Mouse (Mus musculus): ENCODE measurements around the gene Tbc1d15. TPM values are rescaled to one million over a fixed set of nuclear protein-coding genes. Genes with fewer than 3 reads are reported as not detected.
A peak's percentile ranks its signal among the peaks of the same experiment; 100 is the strongest.

Tbc1d15 gene
- polyA plus RNA-seq (2015; fragmentation: Nextera tagmentation; extraction: Ambion mirVana): 29.2 and 30.8 TPM in 2 replicates

DNA sequence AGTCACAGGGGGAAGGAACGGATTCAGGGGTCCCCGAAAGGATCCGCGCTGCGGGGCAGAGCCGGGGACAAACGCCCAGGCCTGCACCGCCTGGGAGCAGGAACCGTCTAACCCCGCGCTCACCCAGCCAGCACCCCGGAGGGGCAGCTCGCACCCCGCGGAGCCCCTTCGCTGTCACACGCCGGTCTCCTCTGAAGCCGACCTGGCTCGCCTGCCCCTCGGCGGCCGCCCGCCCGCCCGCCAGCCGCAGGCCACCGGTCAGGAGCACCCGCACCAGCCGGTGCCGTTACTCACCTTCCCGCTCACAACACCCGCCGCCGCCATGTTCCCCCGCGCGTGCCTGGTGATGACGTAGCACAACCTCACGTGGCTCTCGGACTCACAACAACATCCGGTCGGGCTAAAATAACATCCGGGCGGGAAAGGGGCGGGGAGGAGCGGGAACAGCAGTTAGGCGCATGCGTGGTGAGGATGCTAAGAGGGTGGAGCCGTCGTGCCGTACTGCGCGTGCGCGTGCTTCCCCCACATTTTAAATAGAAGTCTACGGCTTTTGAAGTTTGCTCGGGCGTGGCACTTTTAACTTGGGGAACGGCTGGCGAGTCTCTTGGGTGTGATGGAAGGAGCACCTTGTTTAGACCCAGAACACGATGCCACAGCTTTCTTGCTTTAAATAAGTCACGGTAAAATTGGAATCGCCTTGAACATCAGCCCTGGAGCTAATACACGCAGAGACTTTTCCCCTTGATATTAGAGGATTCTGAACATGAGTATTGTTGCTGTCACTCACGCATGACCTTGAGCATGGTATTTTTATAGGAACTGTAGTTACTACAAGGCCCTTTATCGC is at the start of gene Tbc1d15:
Gene Tbc1d15 (minus strand): TSS at position 380 of the 847 bp plus-strand sequence.
- WGBS: under 1% methylated on average over 66 of the region's 67 CpGs

DNA sequence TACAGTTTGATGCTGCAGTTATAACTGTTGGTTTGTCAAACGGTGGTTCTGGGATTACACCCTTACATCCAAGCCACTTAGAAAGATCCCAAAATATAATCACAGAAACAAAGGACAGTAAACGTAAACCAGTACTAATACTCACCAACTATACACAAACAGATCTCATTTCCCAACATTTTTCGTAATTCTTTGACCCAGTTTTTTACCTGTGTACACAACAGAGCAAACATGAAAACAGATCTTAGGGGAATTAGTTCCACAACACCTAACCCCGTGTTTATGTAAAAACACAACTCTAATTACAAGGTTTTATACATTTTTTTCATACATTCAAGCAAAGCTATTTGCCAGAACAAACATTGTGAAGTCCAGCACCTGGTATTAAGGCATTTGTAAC is 47.4 kb upstream of the Tbc1d15 start:
- no peak overlapping the region for H3K9ac ChIP-seq
- no peak overlapping the region for H3K4me3 ChIP-seq
- H3K9me3 ChIP-seq: no peaks in the 10 kb centered on the region
- no peak overlapping the region for H3K27ac ChIP-seq (replicated peaks)
- no peaks in the 10 kb centered on the region for H3K27me3 ChIP-seq (replicated peaks)
- no peaks in the 10 kb centered on the region for H3K4me1 ChIP-seq
- H3K4me2 ChIP-seq: no peak overlapping the region
- ATAC-seq (ENCODE audit: extremely low read depth, insufficient number of reproducible peaks, low FRiP score, low TSS enrichment): no peak
- WGBS: 87% methylated on average over 4 of the region's 4 CpGs
- peaks cover 75% of the 10 kb centered on the region for H3K36me3 ChIP-seq

More for the DNA sequence above, at the start of gene Tbc1d15:
- peak within 1 kb of the TSS; percentile 98 for H3K4me3 ChIP-seq
- H3K27me3 ChIP-seq (replicated peaks): no peaks in the 10 kb centered on the region
- H3K36me3 ChIP-seq: no peaks in the 10 kb centered on the region
- H3K9ac ChIP-seq: peak within 1 kb of the TSS; percentile 95
- peak; percentile 94 for ATAC-seq (ENCODE audit: extremely low read depth, insufficient number of reproducible peaks, low FRiP score, low TSS enrichment)
- H3K4me2 ChIP-seq: peak within 1 kb of the TSS; percentile 76
- H3K4me1 ChIP-seq: peaks cover 29% of the 10 kb centered on the region
- H3K27ac ChIP-seq (replicated peaks): peak within 1 kb of the TSS; percentile 86
- no peaks in the 10 kb centered on the region for H3K9me3 ChIP-seq

DNA sequence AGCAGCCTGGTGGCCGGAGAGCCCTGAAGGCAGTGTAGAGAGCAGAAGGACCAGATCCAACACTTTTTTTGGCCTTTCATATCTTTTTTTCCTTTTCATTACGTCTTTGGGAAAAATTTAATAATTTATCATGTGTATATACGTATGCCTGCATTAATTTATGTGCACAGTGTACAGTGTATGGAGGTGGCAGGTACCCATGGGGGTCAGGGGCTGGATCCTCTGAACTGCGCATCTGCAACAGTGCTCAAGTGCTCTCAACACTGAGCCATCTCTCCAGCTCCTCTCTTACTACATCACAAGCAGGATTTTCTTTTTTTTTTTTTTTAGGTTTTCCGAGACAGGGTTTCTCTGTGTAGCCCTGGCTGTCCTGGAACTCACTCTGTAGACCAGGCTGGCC is 46.3 kb upstream of the Tbc1d15 start:
- no peak for ATAC-seq (ENCODE audit: extremely low read depth, insufficient number of reproducible peaks, low FRiP score, low TSS enrichment)
- H3K27ac ChIP-seq (replicated peaks): no peak overlapping the region
- H3K4me2 ChIP-seq: no peak overlapping the region
- 92% methylated on average over 5 of the region's 5 CpGs for WGBS
- no peaks in the 10 kb centered on the region for H3K27me3 ChIP-seq (replicated peaks)
- H3K9ac ChIP-seq: no peak overlapping the region
- no peak overlapping the region for H3K4me3 ChIP-seq
- peaks cover 80% of the 10 kb centered on the region for H3K36me3 ChIP-seq
- no peaks in the 10 kb centered on the region for H3K4me1 ChIP-seq
- H3K9me3 ChIP-seq: no peaks in the 10 kb centered on the region

DNA sequence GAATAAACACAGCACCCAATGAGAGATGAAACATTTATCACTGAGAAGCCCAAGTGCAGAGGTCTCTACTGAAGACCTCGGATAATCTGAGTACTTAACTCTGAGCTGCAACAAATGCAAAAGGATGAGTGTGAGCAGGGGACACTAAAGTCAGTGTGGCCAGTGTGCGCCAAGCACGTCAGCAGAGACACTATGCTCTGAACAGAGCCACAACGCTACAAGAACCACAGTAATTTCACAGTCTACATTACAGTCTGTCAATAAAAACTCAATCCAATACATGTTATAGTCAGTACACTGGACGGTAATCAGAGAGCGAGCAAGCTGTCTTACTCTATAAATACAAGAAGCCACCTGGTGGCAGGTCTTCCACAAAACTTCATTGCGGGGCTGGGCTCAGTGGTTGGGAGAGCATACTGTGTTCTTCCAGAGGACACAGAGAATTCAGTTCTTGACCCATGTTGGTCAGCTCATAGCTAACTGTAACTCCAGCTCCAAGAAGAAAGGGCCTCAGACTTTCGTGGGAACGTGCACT is 45.2 kb upstream of the Tbc1d15 start:
- no peak overlapping the region for H3K4me2 ChIP-seq
- H3K4me3 ChIP-seq: no peak overlapping the region
- H3K4me1 ChIP-seq: no peaks in the 10 kb centered on the region
- WGBS: 75% methylated on average over 9 of the region's 9 CpGs
- no peaks in the 10 kb centered on the region for H3K9me3 ChIP-seq
- no peaks in the 10 kb centered on the region for H3K27me3 ChIP-seq (replicated peaks)
- ATAC-seq (ENCODE audit: extremely low read depth, insufficient number of reproducible peaks, low FRiP score, low TSS enrichment): no peak
- no peak overlapping the region for H3K27ac ChIP-seq (replicated peaks)
- H3K36me3 ChIP-seq: peaks cover 82% of the 10 kb centered on the region
- no peak overlapping the region for H3K9ac ChIP-seq

DNA sequence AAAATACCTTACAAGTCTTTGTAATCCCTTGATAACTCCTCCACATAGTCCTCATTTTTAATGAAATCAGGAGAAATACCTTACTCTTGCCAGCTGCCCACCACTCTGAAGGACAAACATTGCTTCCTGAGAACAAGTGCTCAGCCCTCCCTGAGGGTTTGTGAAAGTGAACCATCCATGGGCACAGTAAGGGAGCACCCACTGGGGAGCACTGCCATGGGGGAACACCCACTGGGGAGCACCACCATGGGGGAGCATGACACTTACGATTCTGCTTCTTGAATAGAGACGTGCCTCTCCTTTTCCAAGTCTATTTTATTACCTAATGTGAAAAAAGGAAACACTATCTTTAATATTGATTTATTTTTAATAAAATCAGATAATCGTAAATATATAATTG is 43.9 kb upstream of the Tbc1d15 start:
- H3K27ac ChIP-seq (replicated peaks): no peak overlapping the region
- 91% methylated on average over 3 of the region's 3 CpGs for WGBS
- H3K9me3 ChIP-seq: no peaks in the 10 kb centered on the region
- H3K27me3 ChIP-seq (replicated peaks): no peaks in the 10 kb centered on the region
- ATAC-seq (ENCODE audit: extremely low read depth, insufficient number of reproducible peaks, low FRiP score, low TSS enrichment): no peak
- H3K4me2 ChIP-seq: no peak overlapping the region
- no peaks in the 10 kb centered on the region for H3K4me1 ChIP-seq
- no peak overlapping the region for H3K4me3 ChIP-seq
- no peak overlapping the region for H3K9ac ChIP-seq
- peaks cover 81% of the 10 kb centered on the region for H3K36me3 ChIP-seq

DNA sequence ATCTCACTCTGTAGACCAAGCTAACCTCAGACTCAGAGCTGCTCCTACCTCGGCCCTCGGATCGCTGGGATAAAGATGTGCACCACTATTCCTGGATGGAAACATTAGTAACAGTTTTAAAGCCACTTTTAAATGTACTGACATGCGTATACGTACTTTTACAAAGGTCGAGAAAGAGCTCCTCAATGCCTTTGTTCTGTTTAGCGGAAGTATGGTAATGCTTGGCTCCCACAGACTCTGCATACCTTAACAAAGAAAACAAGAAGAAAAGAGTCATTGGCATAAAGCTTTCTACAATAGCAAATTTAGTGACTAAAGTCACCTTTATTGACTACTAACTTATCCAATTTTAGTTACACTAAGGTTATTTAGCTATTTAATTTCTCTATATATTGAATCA is 43.4 kb upstream of the Tbc1d15 start:
- peaks cover 81% of the 10 kb centered on the region for H3K36me3 ChIP-seq
- no peak overlapping the region for H3K9ac ChIP-seq
- 93% methylated on average over 7 of the region's 7 CpGs for WGBS
- no peak overlapping the region for H3K27ac ChIP-seq (replicated peaks)
- ATAC-seq (ENCODE audit: extremely low read depth, insufficient number of reproducible peaks, low FRiP score, low TSS enrichment): no peak
- H3K4me3 ChIP-seq: no peak overlapping the region
- no peaks in the 10 kb centered on the region for H3K9me3 ChIP-seq
- H3K4me1 ChIP-seq: no peaks in the 10 kb centered on the region
- H3K27me3 ChIP-seq (replicated peaks): no peaks in the 10 kb centered on the region
- no peak overlapping the region for H3K4me2 ChIP-seq

DNA sequence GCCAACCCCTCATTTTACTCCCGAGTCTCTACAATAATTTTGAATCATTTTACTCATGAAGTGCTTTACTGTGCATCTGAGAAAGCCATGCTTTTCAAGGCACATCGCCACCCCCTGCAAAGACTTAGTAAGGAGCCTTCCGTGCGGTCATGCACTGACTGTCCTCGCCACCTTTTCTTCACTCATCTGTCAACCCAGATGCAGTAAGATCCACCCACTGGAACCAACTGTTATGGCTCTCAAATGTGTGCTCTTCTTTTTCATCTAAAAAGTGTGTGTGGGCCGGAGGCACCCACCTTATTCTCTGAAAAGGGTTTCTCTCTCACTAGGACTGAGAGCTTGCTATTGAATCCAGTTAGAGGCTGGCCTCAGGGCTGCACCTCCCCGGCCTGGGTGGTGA is 42.7 kb upstream of the Tbc1d15 start:
- Histone ChIP-seq H3K4me3 (no peak overlapping the region), H3K36me3 (peaks cover 79% of the 10 kb centered on the region), H3K4me1 (no peaks in the 10 kb centered on the region), H3K27ac (replicated peaks) (no peak overlapping the region), H3K4me2 (no peak overlapping the region), H3K9me3 (no peaks in the 10 kb centered on the region), H3K27me3 (replicated peaks) (no peaks in the 10 kb centered on the region), H3K9ac (no peak overlapping the region)
- WGBS: 96% methylated on average over 7 of the region's 7 CpGs
- ATAC-seq (ENCODE audit: extremely low read depth, insufficient number of reproducible peaks, low FRiP score, low TSS enrichment): no peak

DNA sequence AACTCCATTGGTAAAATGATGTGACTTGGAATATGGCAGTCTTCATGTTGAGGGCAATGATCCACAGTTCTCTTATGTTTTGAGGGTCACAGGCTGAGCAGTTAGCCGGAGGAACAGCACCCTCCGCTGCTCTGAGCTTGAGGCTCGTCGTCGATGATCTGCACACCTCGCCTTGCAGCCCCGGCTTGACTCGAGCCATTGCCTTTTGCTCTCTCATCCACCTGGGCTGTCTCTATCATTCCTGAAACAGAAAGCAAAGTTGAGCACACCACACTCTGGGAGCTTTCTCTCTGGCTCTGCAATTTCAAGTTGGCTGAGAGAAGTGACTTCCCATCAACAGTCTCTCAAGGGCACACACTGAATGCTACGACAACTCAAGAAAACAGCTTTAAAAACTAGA is 39.4 kb upstream of the Tbc1d15 start:
- H3K36me3 ChIP-seq: peaks cover 86% of the 10 kb centered on the region
- no peak overlapping the region for H3K9ac ChIP-seq
- H3K4me2 ChIP-seq: no peak overlapping the region
- H3K27ac ChIP-seq (replicated peaks): no peak overlapping the region
- WGBS: 87% methylated on average over 9 of the region's 9 CpGs
- H3K9me3 ChIP-seq: no peaks in the 10 kb centered on the region
- ATAC-seq (ENCODE audit: extremely low read depth, insufficient number of reproducible peaks, low FRiP score, low TSS enrichment): no peak
- no peak overlapping the region for H3K4me3 ChIP-seq
- no peaks in the 10 kb centered on the region for H3K4me1 ChIP-seq
- H3K27me3 ChIP-seq (replicated peaks): no peaks in the 10 kb centered on the region

DNA sequence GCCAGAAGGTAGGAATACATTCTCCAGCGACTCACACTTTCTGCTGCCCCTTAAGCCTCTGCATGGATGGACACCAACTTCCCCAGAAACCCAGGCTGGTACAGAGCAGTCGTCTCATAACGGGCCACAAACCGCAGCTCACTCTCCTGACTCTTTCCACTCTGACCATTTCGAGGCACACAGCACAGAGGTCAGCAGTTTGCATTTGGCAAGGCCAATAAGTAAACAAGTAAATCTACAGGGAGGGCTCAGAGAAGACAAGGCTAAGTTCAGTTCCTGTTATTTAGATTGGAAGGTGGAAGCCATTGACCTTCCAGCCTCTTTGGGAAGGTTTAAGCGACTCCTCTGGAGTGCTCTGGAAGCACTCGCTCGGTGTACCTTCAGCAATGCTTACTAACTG is 37.6 kb upstream of the Tbc1d15 start:
- 86% methylated on average over 8 of the region's 8 CpGs for WGBS
- Histone ChIP-seq H3K4me1 (no peaks in the 10 kb centered on the region), H3K4me3 (no peak overlapping the region), H3K4me2 (no peak overlapping the region), H3K9me3 (no peaks in the 10 kb centered on the region), H3K27ac (replicated peaks) (no peak overlapping the region), H3K9ac (no peak overlapping the region), H3K36me3 (peaks cover 71% of the 10 kb centered on the region), H3K27me3 (replicated peaks) (no peaks in the 10 kb centered on the region)
- no peak for ATAC-seq (ENCODE audit: extremely low read depth, insufficient number of reproducible peaks, low FRiP score, low TSS enrichment)

DNA sequence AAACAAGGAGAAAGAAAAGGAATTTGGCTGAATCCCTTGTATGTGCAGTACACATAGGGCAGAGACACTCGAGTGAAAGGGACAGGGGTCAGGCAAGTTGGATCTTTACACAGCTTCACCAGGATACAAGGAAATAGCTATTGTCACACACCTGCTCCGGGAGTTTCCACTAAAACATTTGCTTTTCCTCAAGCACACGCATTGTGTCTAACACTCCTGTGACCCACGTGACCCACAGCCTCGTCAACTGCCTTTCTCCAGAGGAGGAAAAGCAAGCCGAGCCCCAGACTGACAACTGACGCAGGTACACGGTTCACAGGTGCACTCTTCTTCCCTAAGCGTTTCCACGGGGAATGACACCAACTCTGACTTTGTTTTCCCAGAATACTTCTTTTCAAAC is 32.9 kb upstream of the Tbc1d15 start:
- no peak for ATAC-seq (ENCODE audit: extremely low read depth, insufficient number of reproducible peaks, low FRiP score, low TSS enrichment)
- WGBS: 71% methylated on average over 10 of the region's 10 CpGs

DNA sequence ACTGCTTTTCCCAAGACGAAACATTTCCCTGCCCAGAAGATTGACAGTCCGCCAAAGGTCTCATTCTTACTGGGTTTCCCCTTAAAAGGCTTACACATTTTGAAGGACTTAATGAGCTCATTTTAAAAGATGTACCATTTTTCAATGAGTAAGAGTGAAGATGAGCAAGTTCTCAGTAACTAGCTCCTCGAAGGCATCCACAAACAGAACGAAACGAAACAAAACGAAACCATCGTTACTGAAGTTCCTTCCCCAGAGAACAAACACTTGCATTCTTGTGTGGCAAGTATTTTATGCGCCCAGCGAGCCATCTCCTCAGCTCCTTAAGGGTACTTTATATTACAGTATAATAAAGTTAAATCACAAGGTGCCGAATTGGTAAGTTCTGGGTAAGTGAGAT is 30.1 kb upstream of the Tbc1d15 start:
- Histone ChIP-seq H3K4me3 (no peak overlapping the region), H3K4me1 (no peaks in the 10 kb centered on the region), H3K9me3 (no peaks in the 10 kb centered on the region), H3K36me3 (peaks cover 6% of the 10 kb centered on the region), H3K4me2 (no peak overlapping the region), H3K27me3 (replicated peaks) (no peaks in the 10 kb centered on the region), H3K9ac (no peak overlapping the region), H3K27ac (replicated peaks) (no peak overlapping the region)
- 87% methylated on average over 10 of the region's 10 CpGs for WGBS
- ATAC-seq (ENCODE audit: extremely low read depth, insufficient number of reproducible peaks, low FRiP score, low TSS enrichment): no peak

More for the DNA sequence above, 32.9 kb upstream of the Tbc1d15 start:
- Histone ChIP-seq H3K27me3 (replicated peaks) (no peaks in the 10 kb centered on the region), H3K4me1 (no peaks in the 10 kb centered on the region), H3K4me2 (no peak overlapping the region), H3K9me3 (no peaks in the 10 kb centered on the region), H3K27ac (replicated peaks) (no peak overlapping the region), H3K9ac (no peak overlapping the region), H3K4me3 (no peak overlapping the region), H3K36me3 (peaks cover 28% of the 10 kb centered on the region)

DNA sequence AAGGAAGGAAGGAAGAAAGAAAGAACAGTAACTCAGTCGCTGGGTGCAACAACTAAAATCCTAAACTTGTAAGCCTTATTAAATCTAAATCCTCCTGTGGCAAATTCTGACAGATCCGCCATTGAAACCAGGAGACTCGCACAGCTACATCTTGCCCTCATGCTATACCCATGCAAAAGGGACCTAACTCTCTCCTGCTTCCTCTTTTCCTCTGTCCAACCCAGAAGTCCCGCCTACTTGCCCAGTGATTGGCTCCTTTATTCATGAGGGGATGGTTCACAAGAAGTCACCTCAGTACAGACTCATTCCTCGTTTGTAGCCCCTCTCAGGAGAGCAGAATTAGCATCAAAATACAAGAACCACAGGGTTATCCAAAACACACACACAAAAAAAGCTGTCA is 20.4 kb upstream of the Tbc1d15 start:
- H3K27ac ChIP-seq (replicated peaks): no peak overlapping the region
- H3K27me3 ChIP-seq (replicated peaks): no peaks in the 10 kb centered on the region
- no peaks in the 10 kb centered on the region for H3K36me3 ChIP-seq
- H3K4me1 ChIP-seq: no peaks in the 10 kb centered on the region
- H3K4me2 ChIP-seq: no peak overlapping the region
- WGBS: 56% methylated on average over 5 of the region's 5 CpGs
- H3K9ac ChIP-seq: no peak overlapping the region
- no peaks in the 10 kb centered on the region for H3K9me3 ChIP-seq
- no peak overlapping the region for H3K4me3 ChIP-seq
- no peak for ATAC-seq (ENCODE audit: extremely low read depth, insufficient number of reproducible peaks, low FRiP score, low TSS enrichment)

All from heart, embryonic 13.5 days (tissue).